ENCODE assay signal across 8 mouse cellular contexts in genomic region chr11:59847131-59847530, GRCm38 (mm10). TPM values are rescaled to one million over a fixed set of nuclear protein-coding genes. Genes with fewer than 3 reads are reported as not detected.
A peak's percentile ranks its signal among the peaks of the same experiment; 100 is the strongest.
DNase-seq lines count a peak whose midpoint lies in the region; ATAC-seq lines count a peak whose summit lies in the region.

No protein-coding gene starts in this region.

- peak overlapping the region; percentile 76 for H3K4me2 ChIP-seq in heart, embryonic 14.5 days (ENCODE audit: low read length)

- peaks cover 8% of the 10 kb centered on the region; the same call in 1 of the 2 replicates for H3K36me3 ChIP-seq in heart, embryonic 14.5 days (ENCODE audit: control insufficient read depth, insufficient read depth, low read length)
- no peaks in the 10 kb centered on the region; the same call in 1 of the 2 replicates for H3K36me3 ChIP-seq in splenic B cell, adult 2 months (ENCODE audit: control insufficient read depth, insufficient read depth, low read length, poor library complexity, severe bottlenecking)

- no peak overlapping the region for H3K27ac ChIP-seq in heart, embryonic 14.5 days (replicated peaks in 1 of 2; ENCODE audit: control insufficient read depth in 1 of 2, insufficient read depth in 1 of 2, low read depth in 2 of 2, low read length in 2 of 2)

- peak overlapping the region in 1 of 2 experiments; percentile 85; a peak in 1 of 4 replicates for H3K4me3 ChIP-seq in heart, embryonic 14.5 days (ENCODE audit: control insufficient read depth in 1 of 2, insufficient read depth in 1 of 2, low read depth in 1 of 2, low read length in 2 of 2)

- no peak overlapping the region for H3K9ac ChIP-seq in heart, embryonic 14.5 days (ENCODE audit: low read length)

- H3K4me1 ChIP-seq in heart, embryonic 14.5 days (ENCODE audit: control insufficient read depth in 2 of 2, insufficient read depth in 2 of 2, low read length in 2 of 2): peaks cover 0 to 14% of the 10 kb centered on the region in 2 experiments; a peak in 3 of 4 replicates

- DNase-seq in cerebellum, adult 11 months: peak; percentile 38
- peak; percentile 83 for DNase-seq in WW6 (ENCODE audit: low read depth, low spot score)
- peak; percentile 49 for DNase-seq in embryo, embryonic 11.5 days (ENCODE audit: low read depth, low spot score)
- DNase-seq in large intestine, adult 2 months (ENCODE audit: low read depth, low spot score): peak; percentile 48
- peak; percentile 78 for DNase-seq in mesoderm, embryonic 11.5 days (ENCODE audit: low read depth, low spot score)
- DNase-seq in splenic B cell, adult 2 months (ENCODE audit: low read depth, low spot score): peak; percentile 76

- no peaks in the 10 kb centered on the region for H3K9me3 ChIP-seq in heart, embryonic 14.5 days (ENCODE audit: control insufficient read depth, low read length)

- WGBS in heart, embryonic 14.5 days: 13% methylated on average over 2 of the region's 2 CpGs
- WGBS in large intestine, adult 2 months: 3% methylated on average over 2 of the region's 2 CpGs

- no peak for ATAC-seq in cerebellum, adult (ENCODE audit: insufficient number of reproducible peaks, low FRiP score, low TSS enrichment)
- no peak for ATAC-seq in heart, embryonic 14.5 days (ENCODE audit: insufficient number of reproducible peaks, insufficient read depth, low FRiP score, low read depth)

- no peaks in the 10 kb centered on the region for H3K27me3 ChIP-seq in heart, embryonic 14.5 days (ENCODE audit: control insufficient read depth, insufficient read depth, low read length)
- H3K27me3 ChIP-seq in splenic B cell, adult 2 months (ENCODE audit: control insufficient read depth, insufficient read depth, low read length, poor library complexity, severe bottlenecking): no peaks in the 10 kb centered on the region

RNA-seq across cellular contexts. Expression of gene Cops3, which starts 7.5 kb away (rescaled TPM):
- polyA plus RNA-seq in heart, embryonic 14.5 days (2014; fragmentation: Nextera tagmentation; extraction: Ambion mirVana): 163 and 165 TPM in 2 replicates
- polyA plus RNA-seq in large intestine, adult 2 months (2012; rRNA removed): 24.6 and 26.3 TPM in 2 replicates

RNA-seq across cellular contexts. Expression of gene Nt5m, which starts 7.9 kb away (rescaled TPM):
- polyA plus RNA-seq in heart, embryonic 14.5 days (2014; fragmentation: Nextera tagmentation; extraction: Ambion mirVana): 38.8 and 40.1 TPM in 2 replicates
- 31.4 and 32.6 TPM in 2 replicates for polyA plus RNA-seq in large intestine, adult 2 months (2012; rRNA removed)

RNA-seq across cellular contexts. Expression of gene Flcn, which starts 37.3 kb away (rescaled TPM):
- polyA plus RNA-seq in heart, embryonic 14.5 days (2014; fragmentation: Nextera tagmentation; extraction: Ambion mirVana): 30.3 and 34.3 TPM in 2 replicates
- polyA plus RNA-seq in large intestine, adult 2 months (2012; rRNA removed): 18.3 and 22.5 TPM in 2 replicates

RNA-seq across cellular contexts. Expression of gene Pld6, which starts 59.7 kb away (rescaled TPM):
- 1.6 and 2.0 TPM in 2 replicates for polyA plus RNA-seq in heart, embryonic 14.5 days (2014; fragmentation: Nextera tagmentation; extraction: Ambion mirVana)
- polyA plus RNA-seq in large intestine, adult 2 months (2012; rRNA removed): 1.1 and 1.4 TPM in 2 replicates
